Comparison of ENCODE assay signal across 18 mouse cellular contexts in genomic region chr13:109708326-109708725, GRCm38 (mm10).
DNase-seq lines count a peak whose midpoint lies in the region; ATAC-seq lines count a peak whose summit lies in the region.
"Had no signal": no experiment of that assay in that cellular context is flagged by ENCODE, and none has a peak within 500 bp of the region (broad histone marks: within the 10 kb centered on the region; RNA-seq: fewer than 3 reads in every experiment).

No protein-coding gene starts in this region.

- no peak for DNase-seq in cerebellum, postnatal 4 days (ENCODE audit: low spot score in 2 of 2)
- peak; percentile 74 for DNase-seq in brain, adult 2 months (ENCODE audit: low read depth, low spot score)
- DNase-seq in cerebellum, adult 9-11 months: peak; percentile 39
- no peak for DNase-seq in right cerebral cortex, postnatal 36 days (ENCODE audit: low spot score in 2 of 2)
- DNase-seq in adrenal gland, postnatal 14 days: no peak
- DNase-seq in gastrocnemius, postnatal 4 days (ENCODE audit: low spot score in 2 of 2): no peak
- DNase-seq: adrenal gland, postnatal 10 days; heart, postnatal 10 days; kidney, adult 18-20 months; kidney, postnatal 25 days; right cerebral cortex, postnatal 4 days; thymus, adult 18-20 months; thymus, postnatal 36 days had no signal

- ATAC-seq in cerebellum, adult (ENCODE audit: insufficient number of reproducible peaks, low FRiP score, low TSS enrichment): peak; percentile 90
- ATAC-seq in megakaryocyte-erythroid progenitor cell, adult 5-6 weeks (replicated peaks; ENCODE audit: low FRiP score, low TSS enrichment, poor library complexity, severe bottlenecking): 0 out of 2 replicates have a peak, but pooled peaks have one; percentile 17
- ATAC-seq: forebrain, embryonic 15.5 days; hindbrain, embryonic 16.5 days; Patski had no signal

Comparison
In these comparisons a context has a peak if more than half of its experiments do, and no peak if none do; other contexts are left out.
1. DNase-seq: peak in brain, adult 2 months (single experiment) and cerebellum, adult 9-11 months (single experiment); none in cerebellum, postnatal 4 days (0 of 2), right cerebral cortex, postnatal 36 days (0 of 2), adrenal gland, postnatal 14 days (single experiment) and gastrocnemius, postnatal 4 days (0 of 2).